Mouse (Mus musculus) olfactory bulb, adult 2 months (tissue): ENCODE results near the gene Zfand4. TPM values are rescaled to one million over a fixed set of nuclear protein-coding genes. Genes with fewer than 3 reads are reported as not detected.
"Not testable (repeated sequence)": the region's sequence is repeated elsewhere in the genome, so short reads cannot be mapped to it uniquely, and the experiment has no call there.

ENCODE experiments used
- H3K27ac ChIP-seq: fragments of 200-500 bp; 2 replicates; pipeline ENCODE4 v1.5.1; 2012; ENCODE audit warnings: low read depth, low read length; ENCODE audit not compliant: insufficient read depth
- H3K4me1 ChIP-seq: fragments of 200-500 bp; 2 replicates; pipeline ENCODE4 v1.6.1; 2012; ENCODE audit warnings: low read length; ENCODE audit not compliant: control insufficient read depth, insufficient read depth
- H3K4me3 ChIP-seq: fragments of 200-500 bp; 2 replicates; pipeline ENCODE4 v1.5.1; 2012; ENCODE audit warnings: mild to moderate bottlenecking, low read depth, low read length, moderate library complexity; ENCODE audit not compliant: insufficient read depth
- CTCF ChIP-seq: fragments of 200-500 bp; IDR thresholded peaks from 2 replicates; pipeline ENCODE4 v1.5.1; 2012; ENCODE audit warnings: low read depth, mild to moderate bottlenecking, low read length, moderate library complexity; ENCODE audit not compliant: insufficient read depth
- POLR2A ChIP-seq: fragments of 200-500 bp; IDR thresholded peaks from 2 replicates; pipeline ENCODE4 v1.6.1; 2012; ENCODE audit warnings: mild to moderate bottlenecking, low read depth, low read length, moderate library complexity; ENCODE audit not compliant: insufficient read depth
- WGBS: fragments of 180-500 bp; shearing (Covaris S2); methylation state at CpG from one replicate; pipeline ENCODE4 v1.1.7; 2018; 5-methylcytosine and 5-hydroxymethylcytosine counted together
- polyA plus RNA-seq: library from polyadenylated mRNA; stranded (reverse); fragments of >200 nt; gene quantifications from 2 replicates; pipeline ENCODE4 v1.2.4, GENCODE M21; 2012; ENCODE audit warnings: low replicate concordance; ENCODE audit not compliant: missing spikeins, insufficient read depth, insufficient read length

The Zfand4 gene
- polyA plus RNA-seq: not detected in 2 replicates

DNA sequence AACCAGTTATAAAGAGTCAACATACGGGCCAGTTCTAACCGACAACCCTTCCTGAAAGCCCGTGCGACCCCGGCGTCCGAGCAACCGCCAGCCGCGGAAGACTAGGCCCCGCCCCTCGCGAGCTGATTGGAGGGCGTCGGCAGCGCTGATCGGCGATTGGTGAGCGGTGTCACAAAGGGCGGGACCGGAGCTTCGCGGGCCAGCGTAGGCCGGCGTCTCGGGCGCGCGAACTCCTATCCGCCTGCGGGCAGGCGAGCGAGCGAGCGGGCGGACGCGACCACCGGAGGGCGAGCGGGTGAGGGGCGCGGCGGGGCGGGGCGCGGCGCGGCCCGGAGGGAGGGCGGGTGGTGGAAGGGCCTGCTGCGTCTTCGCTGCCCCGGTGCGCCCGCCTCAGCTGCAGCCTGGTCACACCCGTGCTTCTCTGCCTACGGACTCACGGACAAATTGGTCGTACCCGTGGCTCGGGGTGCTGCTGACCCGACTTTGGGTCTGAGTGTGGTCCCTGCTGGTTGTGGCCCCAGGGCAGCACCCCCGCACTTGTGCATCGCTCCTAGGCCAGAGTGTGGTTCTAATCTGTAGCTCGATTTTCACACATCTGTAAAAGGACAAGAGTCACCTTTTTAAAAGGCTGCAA is at the start of gene Zfand4:
Gene Zfand4, plus strand, starts transcription at position 205 of the 634 bp plus-strand sequence.
- Histone ChIP-seq H3K27ac (peak within 1 kb of the TSS; percentile 37; the same call in 1 of the 2 replicates), H3K4me1 (peaks cover 4% of the 10 kb centered on the region; the same call in 1 of the 2 replicates), H3K4me3 (peak within 1 kb of the TSS; percentile 64)
- WGBS: under 1% methylated on average over 67 of the region's 67 CpGs
- no peak for TF ChIP-seq CTCF
- TF ChIP-seq POLR2A: peak; percentile 61

DNA sequence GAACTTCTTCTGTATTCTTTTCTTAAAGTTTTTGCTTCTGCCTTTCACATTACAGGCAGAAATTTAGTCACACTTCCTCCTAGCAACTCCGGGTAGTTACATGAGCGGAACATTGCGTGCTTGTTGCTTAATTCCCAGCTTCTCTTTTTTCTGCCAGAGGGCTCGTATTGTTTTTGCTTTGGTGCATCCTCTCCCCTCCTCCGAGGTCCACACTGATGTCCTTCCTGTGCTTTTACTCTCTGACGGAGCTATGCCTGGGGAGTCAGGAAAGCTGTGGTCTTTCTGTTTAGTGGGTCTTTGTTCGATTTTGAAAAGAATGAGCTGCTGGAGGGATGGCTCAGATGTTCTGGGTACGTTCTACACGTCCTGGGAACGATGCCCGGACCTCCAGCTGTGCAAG is 36.3 kb upstream of the Zfand4 start:
- Histone ChIP-seq H3K4me1 (no peaks in the 10 kb centered on the region; the same call in 1 of the 2 replicates), H3K4me3 (no peak overlapping the region), H3K27ac (no peak overlapping the region)
- WGBS: 56% methylated on average over 11 of the region's 11 CpGs
- TF ChIP-seq POLR2A (no peak), CTCF (no peak)

DNA sequence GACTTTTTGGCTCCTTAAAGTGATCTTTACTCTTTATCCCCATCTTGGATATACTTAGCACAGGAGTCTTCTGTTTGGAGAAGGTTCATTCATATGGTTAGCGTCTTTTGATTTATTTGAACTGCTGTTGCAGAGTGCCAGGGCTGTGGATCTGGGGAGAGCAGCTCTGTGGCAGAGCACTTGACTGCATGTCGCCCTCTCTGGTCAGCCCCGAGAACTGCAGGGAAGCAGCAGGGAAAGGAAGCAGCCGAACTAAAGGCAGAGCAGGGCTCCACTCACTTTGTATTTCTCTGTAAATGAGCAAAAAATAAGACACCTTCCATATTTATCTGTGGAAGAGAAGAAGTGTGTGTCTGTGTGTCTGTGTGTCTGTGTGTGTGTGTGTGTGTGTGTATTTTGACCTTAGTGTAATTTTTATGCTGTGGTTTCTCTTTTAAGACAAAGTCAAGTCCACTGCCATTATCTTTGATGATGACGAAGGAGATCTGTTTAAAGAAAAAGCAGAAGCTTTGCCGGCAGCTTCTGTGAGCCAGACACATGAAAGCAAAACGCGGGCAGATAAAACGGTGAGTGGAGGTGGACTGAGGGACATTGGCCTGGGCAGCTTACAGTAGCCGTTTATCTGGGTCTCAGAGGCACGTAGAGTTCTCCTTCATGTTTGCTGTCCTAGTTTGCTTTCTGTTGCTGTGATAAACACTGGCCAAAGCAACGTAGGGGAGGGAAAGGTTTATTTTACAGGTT is 35.1 kb upstream of the Zfand4 start:
- Histone ChIP-seq H3K4me3 (no peak overlapping the region), H3K4me1 (no peaks in the 10 kb centered on the region; the same call in 1 of the 2 replicates), H3K27ac (no peak overlapping the region)
- peak; percentile 88 for TF ChIP-seq CTCF
- TF ChIP-seq POLR2A: no peak
- 62% methylated on average over 12 of the region's 12 CpGs for WGBS

DNA sequence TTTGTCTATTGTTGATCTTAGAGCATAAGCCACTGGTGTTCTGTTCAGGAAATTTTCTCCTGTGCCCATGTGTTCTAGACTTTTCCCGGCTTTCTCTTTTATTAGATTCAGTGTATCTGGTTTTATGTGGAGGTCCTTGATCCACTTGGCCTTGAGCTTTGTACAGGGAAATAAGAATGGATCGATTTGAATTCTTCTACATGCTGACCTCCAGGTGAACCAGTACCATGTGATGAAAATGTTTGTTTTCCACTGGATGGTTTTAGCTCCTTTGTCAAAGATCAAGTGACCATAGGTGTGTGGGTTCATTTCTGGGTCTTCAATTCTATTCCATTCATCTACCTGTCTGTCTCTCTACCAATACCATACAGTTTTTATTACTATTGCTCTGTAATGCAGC is 29.2 kb upstream of the Zfand4 start:
- H3K4me1 ChIP-seq, H3K4me3 ChIP-seq, H3K27ac ChIP-seq: not testable (repeated sequence)
- WGBS: 94% methylated on average over 2 of the region's 2 CpGs

DNA sequence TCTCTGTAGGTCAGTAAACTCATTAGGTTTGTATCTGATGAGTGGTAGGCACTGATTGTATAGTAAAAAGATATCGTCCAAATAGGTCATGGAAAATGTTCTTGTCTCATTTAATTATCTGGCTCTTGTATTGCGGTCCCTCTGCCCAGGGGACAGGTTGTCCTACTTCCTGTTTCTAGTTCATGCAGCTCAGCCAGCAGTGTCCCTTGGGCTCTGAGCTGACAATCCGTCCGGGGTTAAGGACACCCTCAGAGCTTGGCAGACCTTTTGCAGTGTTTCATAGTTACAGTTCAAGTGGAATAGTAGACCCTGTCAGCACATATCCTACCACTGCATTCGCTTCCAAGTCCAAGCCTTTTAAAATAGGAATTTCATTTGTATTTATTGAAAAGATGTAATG is 28.7 kb upstream of the Zfand4 start:
- WGBS: 87% methylated on average over 5 of the region's 5 CpGs
- no peak for TF ChIP-seq CTCF
- TF ChIP-seq POLR2A: no peak
- no peaks in the 10 kb centered on the region for H3K4me1 ChIP-seq
- no peak overlapping the region for H3K4me3 ChIP-seq
- no peak overlapping the region for H3K27ac ChIP-seq

DNA sequence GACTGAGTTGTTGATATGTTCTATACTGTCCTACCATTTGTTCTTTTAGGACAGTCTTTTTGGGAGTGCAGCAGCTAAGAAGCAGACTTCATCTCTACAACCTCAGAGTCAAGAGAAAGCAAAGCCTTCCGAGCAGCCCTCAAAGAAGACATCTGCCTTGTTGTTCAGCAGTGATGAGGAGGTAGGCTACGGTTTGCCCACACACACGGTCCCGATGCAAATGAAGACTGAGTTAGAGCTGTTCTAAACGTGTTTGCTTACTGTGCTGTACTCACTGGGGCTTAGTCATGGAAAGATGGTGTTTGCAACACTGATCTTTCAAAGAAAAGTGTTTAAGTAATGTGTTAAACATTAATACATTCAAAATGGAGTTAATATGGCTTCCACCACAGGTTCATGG is 25.9 kb upstream of the Zfand4 start:
- H3K4me3 ChIP-seq: no peak overlapping the region
- 87% methylated on average over 5 of the region's 5 CpGs for WGBS
- H3K27ac ChIP-seq: no peak overlapping the region
- no peaks in the 10 kb centered on the region for H3K4me1 ChIP-seq
- TF ChIP-seq CTCF (no peak), POLR2A (no peak)

DNA sequence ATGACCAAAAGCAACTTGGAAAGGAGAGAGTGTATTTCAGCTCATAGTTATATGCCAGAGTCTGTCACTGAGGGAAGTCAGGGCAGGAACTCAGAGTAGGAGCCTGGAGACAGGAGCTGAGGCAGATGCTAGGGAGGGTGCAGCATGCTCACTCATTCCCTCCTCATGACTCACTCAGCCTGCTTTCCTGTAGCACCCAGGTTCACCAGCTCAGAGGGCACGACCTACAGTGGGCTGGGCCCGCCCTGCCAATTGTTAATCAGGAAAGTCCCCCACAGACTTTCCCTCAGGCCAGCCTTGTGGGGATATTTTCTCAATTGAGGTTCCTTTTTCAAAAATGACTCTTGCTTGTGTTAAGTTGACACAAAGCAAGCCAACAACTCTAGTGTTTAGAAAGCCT is 23.7 kb upstream of the Zfand4 start:
- TF ChIP-seq CTCF (no peak), POLR2A (no peak)

DNA sequence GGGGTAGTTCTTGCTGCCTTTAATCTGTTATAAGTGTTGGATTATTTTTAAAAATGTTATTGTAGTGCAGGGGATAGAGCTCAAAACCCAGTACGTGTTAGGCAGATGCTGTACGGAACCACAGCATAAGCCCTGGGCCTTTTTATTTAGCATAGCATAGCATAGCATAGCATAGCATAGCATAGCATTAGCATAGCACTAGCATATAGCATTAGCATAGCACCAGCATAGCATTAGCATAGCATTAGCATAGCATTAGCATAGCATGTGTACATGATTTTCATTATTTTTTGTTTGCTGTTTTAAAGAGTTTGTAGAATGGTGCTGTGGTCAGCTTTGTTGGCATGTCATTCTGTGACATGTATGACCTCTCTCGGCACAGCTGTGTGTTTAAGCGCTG is 4.4 kb upstream of the Zfand4 start:
- TF ChIP-seq CTCF: no peak
- TF ChIP-seq POLR2A: no peak
- H3K4me1 ChIP-seq: no peaks in the 10 kb centered on the region
- no peak overlapping the region for H3K27ac ChIP-seq
- no peak overlapping the region for H3K4me3 ChIP-seq
- 88% methylated on average over 4 of the region's 4 CpGs for WGBS

More for the DNA sequence above, 23.7 kb upstream of the Zfand4 start:
- Histone ChIP-seq H3K27ac (no peak overlapping the region), H3K4me1 (no peaks in the 10 kb centered on the region), H3K4me3 (no peak overlapping the region)
- WGBS: 70% methylated on average over 2 of the region's 2 CpGs

DNA sequence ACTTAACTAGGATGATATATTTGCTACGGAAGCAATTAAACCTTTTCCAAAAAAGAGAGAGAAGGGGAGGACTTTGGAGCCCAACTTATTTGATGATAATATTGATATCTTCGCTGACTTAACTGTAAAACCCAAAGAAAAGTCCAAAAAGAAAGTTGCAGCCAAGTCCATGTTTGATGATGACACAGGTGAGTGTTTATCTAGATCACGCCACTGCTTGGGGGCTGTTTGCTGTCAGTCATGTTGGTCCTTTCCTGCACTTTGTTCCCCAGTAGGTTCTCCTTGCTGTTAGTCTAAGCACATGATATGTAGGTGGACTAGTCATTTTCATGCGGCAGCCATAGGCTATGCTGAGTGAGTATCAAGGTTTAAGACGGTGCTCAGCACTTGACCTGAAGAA is 3.5 kb upstream of the Zfand4 start:
- WGBS: 92% methylated on average over 5 of the region's 5 CpGs
- Histone ChIP-seq H3K27ac (no peak overlapping the region), H3K4me3 (no peak overlapping the region), H3K4me1 (no peaks in the 10 kb centered on the region)
- no peak for TF ChIP-seq CTCF
- no peak for TF ChIP-seq POLR2A
